18 mouse cellular contexts compared by ENCODE assay signal in genomic region chr13:45213116-45213834, GRCm38 (mm10).
DNase-seq lines count a peak whose midpoint lies in the region; ATAC-seq and TF ChIP-seq lines count a peak whose summit lies in the region.
"Had no signal": no experiment of that assay in that cellular context is flagged by ENCODE, and none has a peak within 500 bp of the region (broad histone marks: within the 10 kb centered on the region; RNA-seq: fewer than 3 reads in every experiment).

No protein-coding gene starts in this region.

- H3K9me3 ChIP-seq in embryonic facial prominence, embryonic 14.5 days (ENCODE audit: control insufficient read depth, low read length) = no peaks in the 10 kb centered on the region
- H3K9me3 ChIP-seq: heart, embryonic 13.5 days; neural tube, embryonic 13.5 days had no signal

- ATAC-seq in embryonic facial prominence, embryonic 14.5 days (ENCODE audit: low read depth) = peak; percentile 83; the same call in 1 of the 2 replicates

- no peaks in the 10 kb centered on the region for H3K79me3 ChIP-seq in C2C12 (ENCODE audit: low read depth)

- H3K36me3 ChIP-seq in C2C12 (ENCODE audit: control insufficient read depth, insufficient read depth) = no peaks in the 10 kb centered on the region
- H3K36me3 ChIP-seq in embryonic facial prominence, embryonic 14.5 days (ENCODE audit: control insufficient read depth, insufficient read depth, low read length) = no peaks in the 10 kb centered on the region
- H3K36me3 ChIP-seq: heart, embryonic 13.5 days; neural tube, embryonic 13.5 days had no signal

- no peak for TF ChIP-seq CTCF in C2C12 (IDR thresholded peaks at IDR 0.05; ENCODE audit: control insufficient read depth, insufficient read depth, insufficient read length)
- no peak for TF ChIP-seq CTCF in lung, adult 2 months (IDR thresholded peaks at IDR 0.05; ENCODE audit: insufficient read depth, low read length)

- DNase-seq in cerebellum, adult 9-10 months = peak; percentile 21
- no peak for DNase-seq in cerebellum, adult 18-20 months
- peak; percentile 3 to 15 for DNase-seq in gastrocnemius, adult 8-10 months (ENCODE audit: low spot score in 2 of 2)
- DNase-seq in gastrocnemius, postnatal 4 days (ENCODE audit: low spot score in 2 of 2) = no peak
- DNase-seq in embryonic facial prominence, embryonic 14.5 days (ENCODE audit: low spot score) = peak; percentile 72
- DNase-seq in lung, adult 2 months = no peak
- no peak for DNase-seq in right cerebral cortex, postnatal 25 days
- DNase-seq: adrenal gland, postnatal 25 days; embryo, embryonic 11 days; heart, postnatal 4 days; kidney, postnatal 10 days; layer of hippocampus, adult 9-11 months; right cerebral cortex, postnatal 4 days had no signal

- H3K4me2 ChIP-seq in embryonic facial prominence, embryonic 14.5 days (ENCODE audit: low read depth, low read length) = no peak overlapping the region
- H3K4me2 ChIP-seq: heart, embryonic 13.5 days; liver, embryonic 11.5 days; neural tube, embryonic 13.5 days had no signal

- 29% methylated on average over 5 of the region's 5 CpGs for WGBS in embryonic facial prominence, embryonic 14.5 days
- WGBS in lung, adult 2 months = 41% methylated on average over 5 of the region's 5 CpGs

- no peak overlapping the region for H3K4me3 ChIP-seq in C2C12 (ENCODE audit: insufficient read depth, poor library complexity, severe bottlenecking)
- H3K4me3 ChIP-seq in embryonic facial prominence, embryonic 14.5 days (ENCODE audit: low read depth, low read length) = no peak overlapping the region
- no peak overlapping the region for H3K4me3 ChIP-seq in lung, adult 2 months (replicated peaks; ENCODE audit: extremely low read depth, low read depth, low read length)
- H3K4me3 ChIP-seq: heart, embryonic 13.5 days; megakaryocyte, embryonic 14.5 days; neural tube, embryonic 13.5 days had no signal

- TF ChIP-seq POLR2A in lung, adult 2 months (IDR thresholded peaks at IDR 0.05; ENCODE audit: borderline replicate concordance, extremely low read depth, low read depth, low read length) = no peak

- no peak overlapping the region for H3ac ChIP-seq in C2C12 (ENCODE audit: control insufficient read depth, insufficient read length, low read depth)

- H3K9ac ChIP-seq in embryonic facial prominence, embryonic 14.5 days (ENCODE audit: low read depth, low read length) = no peak overlapping the region
- H3K9ac ChIP-seq: heart, embryonic 13.5 days; neural tube, embryonic 13.5 days had no signal

- H3K4me1 ChIP-seq in embryonic facial prominence, embryonic 14.5 days (ENCODE audit: control insufficient read depth, insufficient read depth, low read length) = peaks cover 15% of the 10 kb centered on the region
- no peaks in the 10 kb centered on the region for H3K4me1 ChIP-seq in lung, adult 2 months (ENCODE audit: control insufficient read depth, insufficient read depth, low read length)
- H3K4me1 ChIP-seq: heart, embryonic 13.5 days; megakaryocyte, embryonic 14.5 days had no signal

- no peak overlapping the region for H3K27ac ChIP-seq in embryonic facial prominence, embryonic 14.5 days (replicated peaks; ENCODE audit: low read depth, low read length)
- H3K27ac ChIP-seq: heart, embryonic 13.5 days; neural tube, embryonic 13.5 days had no signal

- no peaks in the 10 kb centered on the region for H3K79me2 ChIP-seq in C2C12 (ENCODE audit: control insufficient read depth, insufficient read depth)

- H3K27me3 ChIP-seq in C2C12 (ENCODE audit: control insufficient read depth, insufficient read depth, insufficient read length) = no peaks in the 10 kb centered on the region
- H3K27me3 ChIP-seq in embryonic facial prominence, embryonic 14.5 days (replicated peaks; ENCODE audit: control insufficient read depth, insufficient read depth, low read length) = no peaks in the 10 kb centered on the region
- H3K27me3 ChIP-seq: heart, embryonic 13.5 days; neural tube, embryonic 13.5 days had no signal

TF ChIP-seq in C2C12, 6 proteins besides CTCF, POLR2A, EP300 and RAD21:
- TF ChIP-seq MYOD1 (IDR thresholded peaks at IDR 0.05; ENCODE audit: control insufficient read depth, insufficient read length, low read depth) (peak; percentile 5), USF1 (IDR thresholded peaks at IDR 0.05; ENCODE audit: low read depth) (no peak), MYOG (IDR thresholded peaks at IDR 0.05; ENCODE audit: control insufficient read depth, extremely low read depth, insufficient read length) (no peak)

Comparison
In these comparisons a context has a peak if more than half of its experiments do, and no peak if none do; other contexts are left out.
1. DNase-seq: peak in cerebellum, adult 9-10 months (single experiment), gastrocnemius, adult 8-10 months (2 of 2) and embryonic facial prominence, embryonic 14.5 days (single experiment); none in cerebellum, adult 18-20 months (0 of 2), gastrocnemius, postnatal 4 days (0 of 2), lung, adult 2 months (single experiment) and right cerebral cortex, postnatal 25 days (single experiment).